Mouse (Mus musculus): ENCODE measurements at regions not wholly inside any gene's neighbourhood (a gene's known extent, or its start where the extent isn't known, plus 50 kb on each side); places are given as distances from the start of the nearest gene placed in this dataset.

DNA sequence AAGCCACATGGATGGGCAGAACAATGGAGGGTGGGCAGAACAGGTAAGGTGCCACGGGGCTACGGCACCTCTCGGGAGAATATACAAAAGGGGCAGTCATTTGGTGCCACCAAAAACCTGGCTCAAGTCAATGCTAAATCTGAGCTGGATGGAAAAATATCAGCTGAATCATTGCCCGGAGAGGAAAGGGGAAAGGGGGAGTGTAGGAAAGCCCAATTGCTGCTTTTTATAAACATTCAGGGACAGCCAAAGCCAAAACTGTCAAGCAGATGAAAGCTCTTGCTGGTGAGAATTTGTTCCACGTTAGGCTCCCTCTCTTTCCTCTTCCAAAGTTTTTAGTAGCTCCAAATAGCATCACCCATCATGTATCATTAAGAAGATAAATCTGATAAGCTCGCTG lies 168.9 kb downstream of the Cenpc1 start:
- TF ChIP-seq CTCF (conservative IDR thresholded peaks at IDR 0.05; ENCODE audit: low read length) (no peak), NANOG (IDR thresholded peaks at IDR 0.05; ENCODE audit: borderline replicate concordance, low read length) (no peak)
